Mouse (Mus musculus) liver, embryonic 15.5 days (tissue): Measurements from ENCODE around the gene Kcnj9. TPM values are rescaled to one million over a fixed set of nuclear protein-coding genes. Genes with fewer than 3 reads are reported as not detected.
A peak's percentile ranks its signal among the peaks of the same experiment; 100 is the strongest.

ENCODE experiments used
- ATAC-seq: fragments of 200-750 bp; cut with Nextera tagmentation; 2 replicates; pipeline ENCODE4 v1.8.0; 2017; ENCODE audit warnings: moderate number of reproducible peaks, mild to moderate bottlenecking, moderate library complexity; ENCODE audit not compliant: insufficient read depth
- H3K27ac ChIP-seq: fragments of 300-500 bp; sonication (generic); replicated peaks from 2 replicates; pipeline ENCODE4 v1.5.1; 2015; ENCODE audit warnings: mild to moderate bottlenecking, inconsistent platforms
- H3K27me3 ChIP-seq: fragments of 300-500 bp; sonication (generic); 2 replicates; pipeline ENCODE4 v1.6.1; 2015; ENCODE audit warnings: mild to moderate bottlenecking, inconsistent platforms
- H3K36me3 ChIP-seq: fragments of 300-500 bp; sonication (generic); replicated peaks from 2 replicates; pipeline ENCODE4 v1.6.1; 2015; ENCODE audit warnings: moderate library complexity, mild to moderate bottlenecking, inconsistent platforms
- H3K4me1 ChIP-seq: fragments of 300-500 bp; sonication (generic); replicated peaks from 2 replicates; pipeline ENCODE4 v1.6.1; 2015; ENCODE audit warnings: inconsistent platforms
- H3K4me2 ChIP-seq: fragments of 300-500 bp; sonication (generic); 2 replicates; pipeline ENCODE4 v1.6.1; 2015; ENCODE audit warnings: moderate library complexity, mild to moderate bottlenecking, inconsistent platforms
- H3K4me3 ChIP-seq: fragments of 300-500 bp; sonication (generic); replicated peaks from 2 replicates; pipeline ENCODE4 v1.5.1; 2015; ENCODE audit warnings: mild to moderate bottlenecking, inconsistent platforms
- H3K9ac ChIP-seq: fragments of 300-500 bp; sonication (generic); 2 replicates; pipeline ENCODE4 v1.6.1; 2015; ENCODE audit warnings: moderate library complexity, mild to moderate bottlenecking, inconsistent platforms
- H3K9me3 ChIP-seq: fragments of 300-500 bp; sonication (generic); replicated peaks from 2 replicates; pipeline ENCODE4 v1.6.1; 2016; ENCODE audit warnings: inconsistent platforms
- WGBS: fragments of 180-500 bp; shearing (Covaris S2); methylation state at CpG from one replicate; pipeline ENCODE4 v1.1.7; 2015; ENCODE audit warnings: mixed read lengths; ENCODE audit not compliant: insufficient replicate concordance; 5-methylcytosine and 5-hydroxymethylcytosine counted together
- polyA plus RNA-seq: library from polyadenylated mRNA; unstranded; fragments of >200 nt; fragmentation: Nextera tagmentation; extraction: Ambion mirVana; gene quantifications from 2 replicates; pipeline ENCODE4 v1.2.1, GENCODE M21; 2015

Kcnj9 gene
- polyA plus RNA-seq, 1 experiment from 2014 or later: not detected

GRCm38 (mm10) chr1:172323298-172323697 lies 5.8 kb downstream of the Kcnj9 start:
- Histone ChIP-seq H3K9ac (no peak overlapping the region), H3K4me2 (no peak overlapping the region), H3K36me3 (peaks cover 9% of the 10 kb centered on the region; the same call in 1 of the 2 replicates), H3K9me3 (no peaks in the 10 kb centered on the region), H3K27me3 (peaks cover 39% of the 10 kb centered on the region), H3K4me3 (no peak overlapping the region), H3K27ac (no peak overlapping the region), H3K4me1 (0 out of 2 replicates have a peak, but pooled peaks cover 6% of the 10 kb centered on the region)
- ATAC-seq: no peak
- WGBS: 38% methylated on average over 5 of the region's 5 CpGs

GRCm38 (mm10) chr1:172322725-172323124 lies 6.4 kb downstream of the Kcnj9 start:
- no peak for ATAC-seq
- Histone ChIP-seq H3K4me2 (no peak overlapping the region), H3K27ac (no peak overlapping the region), H3K36me3 (peaks cover 15% of the 10 kb centered on the region), H3K27me3 (peaks cover 34% of the 10 kb centered on the region), H3K9ac (no peak overlapping the region), H3K4me3 (no peak overlapping the region), H3K4me1 (0 out of 2 replicates have a peak, but pooled peaks cover 6% of the 10 kb centered on the region), H3K9me3 (no peaks in the 10 kb centered on the region)
- 48% methylated on average over 13 of the region's 13 CpGs for WGBS

GRCm38 (mm10) chr1:172319921-172320411 lies 9.2 kb downstream of the Kcnj9 start:
- ATAC-seq: no peak

GRCm38 (mm10) chr1:172319346-172319745 lies 9.8 kb downstream of the Kcnj9 start:
- Histone ChIP-seq H3K27me3 (no peaks in the 10 kb centered on the region; the same call in 1 of the 2 replicates), H3K9me3 (no peaks in the 10 kb centered on the region), H3K4me1 (peaks cover under 1% of the 10 kb centered on the region; the same call in 1 of the 2 replicates), H3K4me3 (no peak overlapping the region), H3K9ac (no peak overlapping the region), H3K4me2 (no peak overlapping the region), H3K27ac (no peak overlapping the region), H3K36me3 (peaks cover 23% of the 10 kb centered on the region)
- no peak for ATAC-seq
- 81% methylated on average over 7 of the region's 7 CpGs for WGBS

More at GRCm38 (mm10) chr1:172319921-172320411, 9.2 kb downstream of the Kcnj9 start:
- no peaks in the 10 kb centered on the region for H3K9me3 ChIP-seq
- no peak overlapping the region for H3K27ac ChIP-seq
- peaks cover 23% of the 10 kb centered on the region for H3K36me3 ChIP-seq
- H3K4me2 ChIP-seq: no peak overlapping the region
- 55% methylated on average over 5 of the region's 5 CpGs for WGBS
- peaks cover 6% of the 10 kb centered on the region for H3K27me3 ChIP-seq
- H3K4me1 ChIP-seq: no peaks in the 10 kb centered on the region
- no peak overlapping the region for H3K9ac ChIP-seq
- H3K4me3 ChIP-seq: no peak overlapping the region

GRCm38 (mm10) chr1:172318424-172319035 lies 10.6 kb downstream of the Kcnj9 start:
- Histone ChIP-seq H3K27me3 (no peaks in the 10 kb centered on the region), H3K36me3 (peaks cover 23% of the 10 kb centered on the region), H3K9me3 (no peaks in the 10 kb centered on the region), H3K4me3 (no peak overlapping the region), H3K4me2 (no peak overlapping the region), H3K27ac (no peak overlapping the region), H3K9ac (no peak overlapping the region), H3K4me1 (peaks cover 8% of the 10 kb centered on the region)
- WGBS: 84% methylated on average over 19 of the region's 19 CpGs
- ATAC-seq: no peak

GRCm38 (mm10) chr1:172317946-172318345 lies 11.2 kb downstream of the Kcnj9 start:
- no peak for ATAC-seq
- Histone ChIP-seq H3K4me3 (no peak overlapping the region), H3K9me3 (no peaks in the 10 kb centered on the region), H3K27me3 (no peaks in the 10 kb centered on the region), H3K4me1 (peaks cover 14% of the 10 kb centered on the region), H3K9ac (no peak overlapping the region), H3K36me3 (peaks cover 23% of the 10 kb centered on the region), H3K4me2 (no peak overlapping the region), H3K27ac (no peak overlapping the region)
- 71% methylated on average over 15 of the region's 15 CpGs for WGBS

GRCm38 (mm10) chr1:172317431-172317830 lies 11.7 kb downstream of the Kcnj9 start:
- no peak for ATAC-seq
- WGBS: 77% methylated on average over 18 of the region's 18 CpGs
- H3K27ac ChIP-seq: no peak overlapping the region

GRCm38 (mm10) chr1:172314911-172315310 lies 14.2 kb downstream of the Kcnj9 start:
- H3K4me3 ChIP-seq: no peak overlapping the region
- H3K9ac ChIP-seq: no peak overlapping the region
- peaks cover 43% of the 10 kb centered on the region for H3K4me1 ChIP-seq
- 75% methylated on average over 3 of the region's 3 CpGs for WGBS
- no peak for ATAC-seq
- H3K27ac ChIP-seq: no peak overlapping the region
- H3K27me3 ChIP-seq: no peaks in the 10 kb centered on the region
- no peak overlapping the region for H3K4me2 ChIP-seq
- H3K36me3 ChIP-seq: peaks cover 23% of the 10 kb centered on the region
- H3K9me3 ChIP-seq: no peaks in the 10 kb centered on the region

More at GRCm38 (mm10) chr1:172317431-172317830, 11.7 kb downstream of the Kcnj9 start:
- H3K9ac ChIP-seq: no peak overlapping the region
- no peaks in the 10 kb centered on the region for H3K9me3 ChIP-seq
- no peak overlapping the region for H3K4me3 ChIP-seq
- peaks cover 19% of the 10 kb centered on the region for H3K4me1 ChIP-seq
- no peaks in the 10 kb centered on the region for H3K27me3 ChIP-seq
- peaks cover 23% of the 10 kb centered on the region for H3K36me3 ChIP-seq
- H3K4me2 ChIP-seq: no peak overlapping the region

- Histone ChIP-seq H3K27me3 (no peaks in the 10 kb centered on the region), H3K27ac (no peak overlapping the region), H3K36me3 (peaks cover 19% of the 10 kb centered on the region), H3K4me2 (peak overlapping the region; percentile 90), H3K4me3 (peak overlapping the region; percentile 75; the same call in 1 of the 2 replicates), H3K9me3 (no peaks in the 10 kb centered on the region), H3K9ac (no peak overlapping the region), H3K4me1 (peaks cover 50% of the 10 kb centered on the region)
- no peak for ATAC-seq
- whole genome bisulfite sequencing: 69% methylated on average over 10 of the region's 10 CpGs
Measured at GRCm38 (mm10) chr1:172313613-172314411, 15.3 kb downstream of the Kcnj9 start.

- 9% methylated on average over 16 of the region's 16 CpGs for WGBS
- Histone ChIP-seq H3K4me2 (peak overlapping the region; percentile 90), H3K4me1 (peaks cover 50% of the 10 kb centered on the region), H3K9ac (peak overlapping the region; percentile 79), H3K4me3 (peak overlapping the region; percentile 75), H3K36me3 (peaks cover 11% of the 10 kb centered on the region), H3K27ac (no peak overlapping the region), H3K27me3 (no peaks in the 10 kb centered on the region), H3K9me3 (no peaks in the 10 kb centered on the region)
- ATAC-seq: peak; percentile 35
Measured at GRCm38 (mm10) chr1:172312768-172313561, 16.2 kb downstream of the Kcnj9 start.
